Mouse (Mus musculus): Measurements from ENCODE around the gene Enox2. TPM values are rescaled to one million over a fixed set of nuclear protein-coding genes. Genes with fewer than 3 reads are reported as not detected.

The Enox2 gene
- polyA plus RNA-seq (2015; fragmentation: Nextera tagmentation; extraction: Ambion mirVana) = 9.7 and 12.5 TPM in 2 replicates

GRCm38 (mm10) chrX:49287700-49288563, at the start of gene Enox2:
Gene Enox2 (minus strand): TSS chrX:49288259.
- no peaks in the 10 kb centered on the region for H3K27me3 ChIP-seq

DNA sequence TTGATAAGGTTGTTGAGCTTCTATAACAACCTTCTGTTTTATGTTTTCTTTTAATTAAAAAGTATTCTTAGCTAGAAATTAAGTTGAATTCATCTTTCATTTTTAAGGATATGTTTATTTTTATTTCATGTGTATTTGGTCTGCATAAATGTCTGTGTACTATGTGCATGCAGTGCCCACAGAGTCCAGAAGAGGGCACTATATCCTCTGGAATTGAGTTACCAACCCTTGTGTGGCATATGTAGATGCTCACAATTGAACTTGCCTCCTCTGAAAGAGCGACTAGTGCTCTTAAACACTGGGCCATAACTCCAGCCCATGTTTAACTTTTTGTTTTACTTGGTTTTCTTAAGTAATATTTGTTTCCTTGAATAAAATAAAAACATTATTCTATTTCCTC, 21.4 kb upstream of the Enox2 start:
- Histone ChIP-seq H3K4me3 (no peak overlapping the region), H3K27me3 (no peaks in the 10 kb centered on the region), H3K9ac (no peak overlapping the region), H3K36me3 (no peaks in the 10 kb centered on the region), H3K27ac (no peak overlapping the region), H3K9me3 (no peaks in the 10 kb centered on the region), H3K4me2 (no peak overlapping the region), H3K4me1 (replicated peaks) (no peaks in the 10 kb centered on the region)
- ATAC-seq (ENCODE audit: low FRiP score) = no peak
- 46% methylated on average over 1 of the region's 1 CpGs for WGBS

More at GRCm38 (mm10) chrX:49287700-49288563, at the start of gene Enox2:
- Histone ChIP-seq H3K36me3 (no peaks in the 10 kb centered on the region), H3K9me3 (no peaks in the 10 kb centered on the region), H3K4me1 (replicated peaks) (no peaks in the 10 kb centered on the region; the same call in 1 of the 2 replicates), H3K9ac (peak within 1 kb of the TSS; percentile 70), H3K4me2 (peak within 1 kb of the TSS; percentile 57), H3K4me3 (peak within 1 kb of the TSS; percentile 48), H3K27ac (peak within 1 kb of the TSS; percentile 71)
- peak; percentile 100 for ATAC-seq (ENCODE audit: low FRiP score)
- WGBS = 7% methylated on average over 26 of the region's 26 CpGs

GRCm38 (mm10) chrX:49306659-49307058, 18.6 kb upstream of the Enox2 start:
- no peaks in the 10 kb centered on the region for H3K9me3 ChIP-seq
- H3K9ac ChIP-seq = no peak overlapping the region
- H3K27me3 ChIP-seq = no peaks in the 10 kb centered on the region
- H3K36me3 ChIP-seq = no peaks in the 10 kb centered on the region
- no peak overlapping the region for H3K4me3 ChIP-seq
- H3K27ac ChIP-seq = no peak overlapping the region
- ATAC-seq (ENCODE audit: low FRiP score) = no peak
- H3K4me2 ChIP-seq = no peak overlapping the region
- WGBS = 20% methylated on average over 5 of the region's 5 CpGs
- H3K4me1 ChIP-seq (replicated peaks) = no peaks in the 10 kb centered on the region

- Histone ChIP-seq H3K27me3 (no peaks in the 10 kb centered on the region), H3K27ac (no peak overlapping the region), H3K9me3 (no peaks in the 10 kb centered on the region), H3K9ac (no peak overlapping the region), H3K4me3 (no peak overlapping the region), H3K4me1 (replicated peaks) (no peaks in the 10 kb centered on the region), H3K36me3 (no peaks in the 10 kb centered on the region), H3K4me2 (no peak overlapping the region)
- 79% methylated on average over 2 of the region's 2 CpGs for WGBS
- no peak for ATAC-seq (ENCODE audit: low FRiP score)
Measured at GRCm38 (mm10) chrX:49279918-49280586, 8.0 kb downstream of the Enox2 start.

- H3K36me3 ChIP-seq = no peaks in the 10 kb centered on the region
- no peaks in the 10 kb centered on the region for H3K4me1 ChIP-seq (replicated peaks)
- no peaks in the 10 kb centered on the region for H3K27me3 ChIP-seq
- H3K4me2 ChIP-seq = peak overlapping the region; percentile 43
- H3K9me3 ChIP-seq = no peaks in the 10 kb centered on the region
- H3K27ac ChIP-seq = no peak overlapping the region
- peak overlapping the region; percentile 32 for H3K4me3 ChIP-seq
- WGBS = 41% methylated on average over 12 of the region's 12 CpGs
- ATAC-seq (ENCODE audit: low FRiP score) = peak; percentile 65
- H3K9ac ChIP-seq = peak overlapping the region; percentile 24; the same call in 1 of the 2 replicates
Measured at GRCm38 (mm10) chrX:49273487-49274042, 14.5 kb downstream of the Enox2 start.

GRCm38 (mm10) chrX:49250816-49251215, 37.2 kb downstream of the Enox2 start:
- Histone ChIP-seq H3K4me2 (no peak overlapping the region), H3K9me3 (no peaks in the 10 kb centered on the region), H3K4me3 (no peak overlapping the region), H3K36me3 (no peaks in the 10 kb centered on the region), H3K27ac (no peak overlapping the region), H3K9ac (no peak overlapping the region), H3K4me1 (replicated peaks) (no peaks in the 10 kb centered on the region), H3K27me3 (no peaks in the 10 kb centered on the region)
- ATAC-seq (ENCODE audit: low FRiP score) = no peak
- 92% methylated on average over 4 of the region's 4 CpGs for WGBS

DNA sequence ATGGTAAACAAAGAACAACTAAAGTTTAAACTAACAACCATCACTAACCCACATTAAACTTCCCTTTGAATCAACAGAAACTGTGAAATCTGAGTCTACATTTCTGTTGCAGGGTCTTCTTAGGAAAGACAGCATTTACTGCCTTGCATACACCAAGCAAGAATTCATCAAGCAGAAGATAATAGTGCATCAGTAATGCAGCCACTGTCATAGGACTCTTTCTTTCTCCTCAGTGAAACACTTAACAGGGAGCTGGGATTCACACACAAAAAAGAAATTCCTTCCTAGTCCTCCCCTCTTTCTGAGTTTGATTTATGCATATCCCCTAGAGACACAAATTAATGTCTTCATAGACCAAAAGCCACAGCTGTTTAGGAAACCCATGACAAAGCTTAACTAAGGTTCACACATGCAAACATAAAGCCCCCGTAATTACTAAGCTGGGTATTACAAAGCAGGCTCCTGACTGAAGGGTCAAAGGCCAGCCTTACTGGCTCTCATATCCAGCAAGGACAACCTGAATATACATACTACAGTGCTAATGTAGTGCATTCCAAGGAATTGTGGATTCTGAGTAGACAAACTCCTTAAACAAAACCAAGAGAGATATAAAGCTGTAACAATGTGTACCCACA, 62.1 kb downstream of the Enox2 start:
- Histone ChIP-seq H3K9ac (no peak overlapping the region), H3K9me3 (no peaks in the 10 kb centered on the region), H3K4me2 (no peak overlapping the region), H3K4me1 (replicated peaks) (no peaks in the 10 kb centered on the region), H3K36me3 (no peaks in the 10 kb centered on the region), H3K4me3 (no peak overlapping the region), H3K27me3 (no peaks in the 10 kb centered on the region), H3K27ac (no peak overlapping the region)
- 38% methylated on average over 1 of the region's 1 CpGs for WGBS
- ATAC-seq (ENCODE audit: low FRiP score) = no peak

GRCm38 (mm10) chrX:49216422-49216821, 71.6 kb downstream of the Enox2 start:
- 66% methylated on average over 3 of the region's 3 CpGs for whole genome bisulfite sequencing
- no peaks in the 10 kb centered on the region for H3K36me3 ChIP-seq
- H3K4me3 ChIP-seq = no peak overlapping the region
- ATAC-seq (ENCODE audit: low FRiP score) = no peak
- H3K27ac ChIP-seq = no peak overlapping the region
- no peak overlapping the region for H3K9ac ChIP-seq
- H3K4me1 ChIP-seq (replicated peaks) = no peaks in the 10 kb centered on the region
- no peaks in the 10 kb centered on the region for H3K9me3 ChIP-seq
- H3K4me2 ChIP-seq = no peak overlapping the region
- no peaks in the 10 kb centered on the region for H3K27me3 ChIP-seq

- Histone ChIP-seq H3K27me3 (no peaks in the 10 kb centered on the region), H3K9me3 (no peaks in the 10 kb centered on the region), H3K4me3 (no peak overlapping the region), H3K27ac (no peak overlapping the region), H3K9ac (no peak overlapping the region), H3K4me1 (replicated peaks) (no peaks in the 10 kb centered on the region), H3K36me3 (no peaks in the 10 kb centered on the region), H3K4me2 (no peak overlapping the region)
- ATAC-seq (ENCODE audit: low FRiP score) = no peak
- WGBS = 47% methylated on average over 4 of the region's 4 CpGs
Measured at GRCm38 (mm10) chrX:49196386-49196785, 91.7 kb downstream of the Enox2 start.

DNA sequence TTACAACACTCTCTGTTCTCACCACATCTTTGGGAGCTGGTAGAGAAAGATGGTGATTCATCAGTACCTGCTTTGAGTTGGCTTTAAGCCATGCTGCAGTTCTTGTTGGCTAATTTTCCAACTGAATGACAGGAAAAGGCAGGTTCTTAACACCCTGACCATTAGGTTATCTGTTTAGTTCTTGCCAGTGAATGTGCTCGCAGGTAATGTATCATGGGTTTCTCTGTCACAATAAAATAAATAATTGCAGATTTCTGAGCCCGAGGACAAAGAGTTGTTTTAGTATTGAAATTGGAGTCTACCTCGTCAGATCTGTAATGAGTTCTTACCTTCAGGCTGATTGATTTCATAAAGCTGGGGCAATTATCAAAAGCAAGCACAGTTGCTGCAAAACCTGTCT, 106.9 kb downstream of the Enox2 start:
- ATAC-seq (ENCODE audit: low FRiP score) = no peak
- no peak overlapping the region for H3K9ac ChIP-seq
- no peak overlapping the region for H3K27ac ChIP-seq
- H3K36me3 ChIP-seq = no peaks in the 10 kb centered on the region
- H3K4me1 ChIP-seq (replicated peaks) = no peaks in the 10 kb centered on the region
- H3K4me2 ChIP-seq = no peak overlapping the region
- H3K4me3 ChIP-seq = no peak overlapping the region
- no peaks in the 10 kb centered on the region for H3K27me3 ChIP-seq
- H3K9me3 ChIP-seq = no peaks in the 10 kb centered on the region
- WGBS = 83% methylated on average over 3 of the region's 3 CpGs

GRCm38 (mm10) chrX:49178670-49179069, 109.4 kb downstream of the Enox2 start:
- 90% methylated on average over 3 of the region's 3 CpGs for WGBS
- Histone ChIP-seq H3K9ac (no peak overlapping the region), H3K27me3 (no peaks in the 10 kb centered on the region)

DNA sequence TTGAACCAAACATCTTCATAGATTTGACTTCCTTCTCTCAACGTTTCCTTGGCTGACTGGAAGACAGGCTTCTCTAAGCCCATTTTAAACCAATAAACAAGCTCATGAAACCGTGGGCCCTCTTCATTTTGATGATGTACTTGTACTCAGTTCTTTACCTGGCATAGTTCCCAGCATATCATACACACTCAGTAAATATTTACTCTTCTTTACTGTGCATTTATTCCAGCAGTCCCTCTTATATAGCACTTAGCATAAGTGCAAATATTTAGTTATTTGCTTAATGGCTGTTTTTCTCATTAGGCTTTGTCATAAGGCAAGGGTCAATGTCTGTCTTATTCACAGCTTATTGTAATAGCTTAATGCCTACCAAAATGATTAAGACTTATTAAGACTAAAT, 133.8 kb downstream of the Enox2 start:
- H3K27ac ChIP-seq = no peak overlapping the region
- no peaks in the 10 kb centered on the region for H3K4me1 ChIP-seq (replicated peaks)
- no peak overlapping the region for H3K4me2 ChIP-seq
- H3K4me3 ChIP-seq = no peak overlapping the region
- H3K27me3 ChIP-seq = no peaks in the 10 kb centered on the region
- WGBS = 75% methylated on average over 2 of the region's 2 CpGs
- no peak overlapping the region for H3K9ac ChIP-seq
- ATAC-seq (ENCODE audit: low FRiP score) = no peak
- no peaks in the 10 kb centered on the region for H3K9me3 ChIP-seq
- no peaks in the 10 kb centered on the region for H3K36me3 ChIP-seq

More at GRCm38 (mm10) chrX:49178670-49179069, 109.4 kb downstream of the Enox2 start:
- Histone ChIP-seq H3K27ac (no peak overlapping the region), H3K4me2 (no peak overlapping the region), H3K9me3 (no peaks in the 10 kb centered on the region), H3K4me3 (no peak overlapping the region), H3K4me1 (replicated peaks) (no peaks in the 10 kb centered on the region), H3K36me3 (no peaks in the 10 kb centered on the region)
- no peak for ATAC-seq (ENCODE audit: low FRiP score)
